Mouse (Mus musculus) embryonic facial prominence, embryonic 14.5 days (tissue): ENCODE measurements at regions not wholly inside any gene's neighbourhood (a gene's known extent, or its start where the extent isn't known, plus 50 kb on each side); places are given as distances from the start of the nearest gene placed in this dataset.
A peak's percentile ranks its signal among the peaks of the same experiment; 100 is the strongest.

Experiments used
- ATAC-seq: fragments of 200-750 bp; cut with Nextera tagmentation; 2 replicates; pipeline ENCODE4 v1.8.0; 2017; ENCODE audit warnings: low read depth, moderate number of reproducible peaks, moderate TSS enrichment
- DNase-seq: peaks from one replicate; pipeline ENCODE4 v3.0.0-alpha.2; 2015; ENCODE audit warnings: low spot score
- H3K27ac ChIP-seq: fragments of 300-500 bp; sonication (generic); replicated peaks from 2 replicates; pipeline ENCODE4 v1.5.1; 2014; ENCODE audit warnings: low read depth, mild to moderate bottlenecking, low read length, moderate library complexity
- H3K27me3 ChIP-seq: fragments of 300-500 bp; sonication (generic); replicated peaks from 2 replicates; pipeline ENCODE4 v1.6.1; 2014; ENCODE audit warnings: low read length; ENCODE audit not compliant: control insufficient read depth, insufficient read depth
- H3K36me3 ChIP-seq: fragments of 300-500 bp; sonication (generic); 2 replicates; pipeline ENCODE4 v1.6.1; 2014; ENCODE audit warnings: low read length, mixed read lengths; ENCODE audit not compliant: control insufficient read depth, insufficient read depth
- H3K4me1 ChIP-seq: fragments of 300-500 bp; sonication (generic); 2 replicates; pipeline ENCODE4 v1.6.1; 2014; ENCODE audit warnings: antibody characterized with exemption, low read length; ENCODE audit not compliant: control insufficient read depth, insufficient read depth
- H3K4me2 ChIP-seq: fragments of 300-500 bp; sonication (generic); 2 replicates; pipeline ENCODE4 v1.6.1; 2014; ENCODE audit warnings: low read depth, mild to moderate bottlenecking, low read length, moderate library complexity, mixed read lengths
- H3K4me3 ChIP-seq: fragments of 300-500 bp; sonication (generic); 2 replicates; pipeline ENCODE4 v1.5.1; 2014; ENCODE audit warnings: low read depth, mild to moderate bottlenecking, low read length
- H3K9ac ChIP-seq: fragments of 300-500 bp; sonication (generic); 2 replicates; pipeline ENCODE4 v1.6.1; 2014; ENCODE audit warnings: low read depth, mild to moderate bottlenecking, low read length, moderate library complexity, mixed read lengths
- H3K9me3 ChIP-seq: fragments of 300-500 bp; sonication (generic); 2 replicates; pipeline ENCODE4 v1.6.1; 2016; ENCODE audit warnings: low read length; ENCODE audit not compliant: control insufficient read depth
- WGBS: fragments of 180-500 bp; shearing (Covaris S2); extraction: QIAGEN DNeasy Blood & Tissue Kit; methylation state at CpG from one replicate; pipeline ENCODE4 v1.1.7; 2014; 5-methylcytosine and 5-hydroxymethylcytosine counted together

- 77% methylated on average over 4 of the region's 4 CpGs for WGBS
- Histone ChIP-seq H3K9me3 (no peaks in the 10 kb centered on the region), H3K27me3 (no peaks in the 10 kb centered on the region), H3K4me2 (no peak overlapping the region), H3K9ac (no peak overlapping the region), H3K36me3 (no peaks in the 10 kb centered on the region), H3K27ac (no peak overlapping the region), H3K4me1 (no peaks in the 10 kb centered on the region), H3K4me3 (no peak overlapping the region)
- ATAC-seq (no peak), DNase-seq (no peak)
Observed at GRCm38 (mm10) chr7:66479321-66479720, 52.0 kb upstream of the Aldh1a3 start.

DNA sequence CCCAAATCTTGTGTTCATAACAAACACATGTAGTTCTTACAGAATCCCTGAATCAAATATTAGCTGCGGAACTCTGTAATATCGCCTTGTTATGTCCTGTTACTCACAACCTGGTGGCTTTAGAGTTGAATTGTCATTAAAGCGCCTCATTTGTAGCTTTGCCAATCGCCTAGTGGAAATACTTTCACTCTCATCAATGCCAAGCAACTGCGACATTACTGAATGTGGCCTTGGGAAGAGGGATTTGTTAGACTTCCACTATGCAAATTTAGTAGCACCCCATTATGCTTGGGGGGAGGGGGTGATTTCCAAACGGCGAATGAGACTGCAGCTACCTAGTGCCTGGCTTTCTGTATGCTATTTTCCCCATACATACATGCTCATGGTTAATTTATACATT, 50.8 kb upstream of the Aldh1a3 start:
- Histone ChIP-seq H3K36me3 (no peaks in the 10 kb centered on the region), H3K9me3 (no peaks in the 10 kb centered on the region), H3K27me3 (no peaks in the 10 kb centered on the region), H3K9ac (no peak overlapping the region), H3K4me3 (no peak overlapping the region), H3K4me1 (no peaks in the 10 kb centered on the region), H3K4me2 (no peak overlapping the region), H3K27ac (no peak overlapping the region)
- WGBS: 82% methylated on average over 7 of the region's 7 CpGs
- DNase-seq (no peak), ATAC-seq (no peak)

DNA sequence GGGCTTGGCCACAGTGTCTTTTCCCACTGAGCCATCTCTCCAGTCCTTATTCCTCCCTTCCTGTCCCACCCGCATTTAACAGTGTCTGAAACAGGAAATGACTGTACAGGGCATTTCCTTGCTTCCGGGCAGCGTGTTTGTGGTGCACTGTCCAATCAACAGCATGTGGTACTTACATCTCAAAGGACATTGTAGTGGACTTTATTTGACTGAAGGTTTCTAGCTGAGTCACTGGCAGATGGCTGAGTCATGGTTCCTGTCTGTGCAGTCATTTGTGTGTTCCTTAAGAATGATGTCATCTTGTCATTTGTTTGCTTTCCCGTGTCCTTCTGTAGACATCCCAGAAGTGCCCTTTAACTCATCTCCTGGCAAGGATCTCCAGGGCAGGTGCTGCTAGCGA, 50.2 kb upstream of the Aldh1a3 start:
- H3K4me3 ChIP-seq: no peak overlapping the region
- no peak overlapping the region for H3K4me2 ChIP-seq
- H3K9me3 ChIP-seq: no peaks in the 10 kb centered on the region
- H3K36me3 ChIP-seq: no peaks in the 10 kb centered on the region
- no peaks in the 10 kb centered on the region for H3K4me1 ChIP-seq
- no peaks in the 10 kb centered on the region for H3K27me3 ChIP-seq
- DNase-seq (peak; percentile 27), ATAC-seq (no peak)
- H3K27ac ChIP-seq: no peak overlapping the region
- 59% methylated on average over 5 of the region's 5 CpGs for WGBS
- no peak overlapping the region for H3K9ac ChIP-seq
